Mouse (Mus musculus): Measurements from ENCODE around the gene Trim37. TPM values are rescaled to one million over a fixed set of nuclear protein-coding genes. Genes with fewer than 3 reads are reported as not detected.

Gene Trim37
- polyA plus RNA-seq, 1 experiment = 16.0 TPM

DNA sequence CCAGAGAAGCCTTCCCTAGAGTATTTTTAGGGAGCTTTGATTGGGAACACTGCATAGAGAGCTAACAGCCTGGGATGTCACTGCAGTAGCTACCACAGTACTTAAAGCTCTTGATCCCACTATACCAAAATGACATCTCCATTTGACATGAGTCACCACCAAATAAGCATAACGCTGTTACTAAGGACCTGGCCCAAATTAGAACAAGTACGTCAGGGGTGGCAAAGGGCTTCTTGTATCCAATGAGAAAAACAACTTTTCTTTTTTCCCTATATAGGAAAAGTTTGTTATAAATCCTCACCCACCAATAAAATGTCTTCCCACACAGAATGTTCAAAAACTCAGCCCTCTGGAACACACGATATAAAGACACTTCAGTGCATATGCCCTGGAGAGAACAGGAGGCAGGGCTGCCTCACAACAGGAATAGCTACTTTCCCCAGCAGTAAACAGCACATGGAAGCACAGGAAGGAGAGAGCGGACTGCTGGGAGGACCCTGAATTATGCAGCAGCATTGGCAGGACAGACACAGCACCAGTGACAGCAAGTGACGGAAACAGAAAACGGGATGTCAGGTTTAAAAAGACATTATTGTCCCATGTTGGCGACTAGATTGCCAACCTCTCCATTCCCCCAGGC, 112.1 kb downstream of the Trim37 start:
- Histone ChIP-seq H3K27ac (ENCODE audit: control insufficient read depth, insufficient read depth, low read depth, low read length, poor library complexity) (no peak overlapping the region), H3K4me1 (ENCODE audit: control insufficient read depth, insufficient read depth, low read length) (no peaks in the 10 kb centered on the region), H3K4me3 (replicated peaks; ENCODE audit: control insufficient read depth, low read depth, low read length) (no peak overlapping the region)
- 91% methylated on average over 7 of the region's 7 CpGs for WGBS
- TF ChIP-seq POLR2A (IDR thresholded peaks at IDR 0.05; ENCODE audit: borderline replicate concordance, control insufficient read depth, low read depth, low read length) (no peak), CTCF (IDR thresholded peaks at IDR 0.05; ENCODE audit: control insufficient read depth, insufficient read depth, low read length) (no peak)

DNA sequence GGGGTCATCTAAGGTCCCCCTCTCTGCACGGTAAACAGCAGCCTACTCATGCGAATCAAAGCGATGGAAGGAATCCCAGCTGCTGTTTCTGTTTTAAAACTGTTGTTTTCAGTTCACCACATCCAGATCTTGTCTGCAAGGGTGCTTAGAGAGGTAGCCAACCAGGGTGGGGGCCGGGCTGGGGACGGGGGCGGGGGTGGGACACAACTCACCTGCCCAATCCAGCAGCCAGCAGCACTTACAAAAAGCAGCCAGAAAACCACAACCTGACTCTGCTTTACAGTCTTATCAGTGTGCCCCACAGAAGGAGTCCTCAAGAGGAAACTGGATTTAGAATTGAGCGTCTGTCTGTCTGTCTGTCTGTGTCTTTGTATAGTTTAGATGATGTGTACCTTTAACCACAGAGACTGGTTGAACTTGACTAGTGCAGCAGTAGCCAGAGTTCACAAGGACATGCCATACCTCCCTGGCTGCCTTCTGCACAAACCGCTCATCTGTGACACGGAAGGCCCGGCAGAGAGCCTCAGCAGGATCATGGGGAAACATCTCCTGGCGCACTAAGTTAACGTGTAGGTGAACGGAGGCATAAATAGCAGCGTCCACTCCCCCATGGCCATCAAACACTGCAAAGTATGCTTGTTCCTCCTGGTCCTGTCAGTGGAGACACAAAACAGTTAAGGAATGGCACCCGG, 113.4 kb downstream of the Trim37 start:
- no peak overlapping the region for H3K4me3 ChIP-seq (replicated peaks; ENCODE audit: control insufficient read depth, low read depth, low read length)
- H3K27ac ChIP-seq (ENCODE audit: control insufficient read depth, insufficient read depth, low read depth, low read length, poor library complexity) = no peak overlapping the region
- TF ChIP-seq CTCF (IDR thresholded peaks at IDR 0.05; ENCODE audit: control insufficient read depth, insufficient read depth, low read length) (no peak), POLR2A (IDR thresholded peaks at IDR 0.05; ENCODE audit: borderline replicate concordance, control insufficient read depth, low read depth, low read length) (no peak)
- no peaks in the 10 kb centered on the region for H3K4me1 ChIP-seq (ENCODE audit: control insufficient read depth, insufficient read depth, low read length)
- 76% methylated on average over 15 of the region's 15 CpGs for WGBS

DNA sequence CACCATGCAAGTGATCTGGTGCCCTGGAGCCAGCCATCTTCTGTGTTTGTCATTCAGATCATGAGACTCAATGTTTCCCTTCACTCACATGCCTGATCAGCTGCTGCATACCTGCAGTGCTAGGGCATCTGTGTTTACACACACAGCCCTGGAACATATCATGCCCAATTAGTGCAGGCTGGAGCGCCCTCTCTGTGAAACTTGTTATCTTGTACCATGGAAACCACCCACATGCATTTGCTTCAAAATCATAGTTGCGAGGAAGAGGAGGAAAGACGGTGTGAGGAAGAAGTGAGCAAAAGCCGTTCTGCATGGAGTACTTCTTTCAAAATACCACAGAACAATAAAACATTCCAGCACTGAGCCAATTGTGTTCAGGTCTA, 113.9 kb downstream of the Trim37 start:
- 76% methylated on average over 4 of the region's 4 CpGs for WGBS
- H3K4me1 ChIP-seq (ENCODE audit: control insufficient read depth, insufficient read depth, low read length) = no peaks in the 10 kb centered on the region
- TF ChIP-seq POLR2A (IDR thresholded peaks at IDR 0.05; ENCODE audit: borderline replicate concordance, control insufficient read depth, low read depth, low read length) = no peak
- TF ChIP-seq CTCF (IDR thresholded peaks at IDR 0.05; ENCODE audit: control insufficient read depth, insufficient read depth, low read length) = no peak
- no peak overlapping the region for H3K4me3 ChIP-seq (replicated peaks; ENCODE audit: control insufficient read depth, low read depth, low read length)
- no peak overlapping the region for H3K27ac ChIP-seq (ENCODE audit: control insufficient read depth, insufficient read depth, low read depth, low read length, poor library complexity)

DNA sequence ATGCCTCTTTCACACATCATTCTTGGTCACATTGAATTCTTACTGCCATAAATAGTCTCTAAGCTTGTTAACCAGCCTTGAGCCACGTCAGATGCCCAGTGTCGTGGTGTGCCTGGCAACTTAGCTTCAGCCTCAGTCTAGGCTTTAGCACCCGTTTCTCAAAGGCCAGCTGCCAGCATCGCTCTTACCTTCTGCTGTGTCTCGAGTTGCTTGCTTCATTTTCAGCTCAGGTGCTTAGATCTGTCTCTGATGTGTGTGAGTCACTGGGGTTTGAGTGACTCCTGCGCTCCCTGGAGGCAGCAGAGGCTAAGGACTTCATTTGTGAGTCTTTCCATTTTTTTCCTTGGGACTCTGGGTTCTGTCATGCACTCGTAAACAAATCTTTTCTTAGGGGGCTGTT, 114.4 kb downstream of the Trim37 start:
- 85% methylated on average over 7 of the region's 7 CpGs for WGBS
- TF ChIP-seq POLR2A (IDR thresholded peaks at IDR 0.05; ENCODE audit: borderline replicate concordance, control insufficient read depth, low read depth, low read length) (no peak), CTCF (IDR thresholded peaks at IDR 0.05; ENCODE audit: control insufficient read depth, insufficient read depth, low read length) (no peak)
- no peak overlapping the region for H3K4me3 ChIP-seq (replicated peaks; ENCODE audit: control insufficient read depth, low read depth, low read length)
- H3K4me1 ChIP-seq (ENCODE audit: control insufficient read depth, insufficient read depth, low read length) = no peaks in the 10 kb centered on the region
- H3K27ac ChIP-seq (ENCODE audit: control insufficient read depth, insufficient read depth, low read depth, low read length, poor library complexity) = no peak overlapping the region

DNA sequence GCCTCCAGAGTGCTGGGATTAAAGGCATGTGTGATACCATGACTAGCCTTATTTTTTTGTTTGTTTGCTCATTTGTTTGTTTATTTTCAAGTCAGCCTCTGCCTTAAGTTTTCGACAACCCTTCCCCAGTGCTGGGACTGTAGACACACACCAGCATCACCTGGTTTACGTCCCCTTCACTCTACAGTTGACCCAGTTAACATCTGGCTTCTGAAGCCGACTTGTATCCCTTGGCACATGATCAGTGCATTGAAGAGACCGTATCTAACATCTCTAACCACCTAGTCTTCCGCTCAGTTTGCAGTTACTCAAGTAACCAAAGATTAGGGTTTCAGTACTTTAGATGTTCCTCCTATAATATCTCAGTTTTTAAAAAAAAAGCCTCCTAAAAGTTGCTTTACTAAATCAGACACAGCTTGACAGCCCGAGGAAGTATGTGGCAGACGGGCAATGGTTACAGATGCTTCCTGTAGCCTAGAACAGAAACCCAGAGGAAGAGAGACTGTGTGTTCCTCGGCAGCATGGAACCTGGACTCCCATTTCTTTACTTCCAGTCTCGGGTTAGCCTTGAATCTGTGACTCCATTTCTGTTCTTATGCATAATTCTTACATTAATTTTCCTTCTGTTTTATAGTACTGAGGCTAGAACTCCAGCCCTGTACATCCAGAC, 118.4 kb downstream of the Trim37 start:
- Histone ChIP-seq H3K4me1 (ENCODE audit: control insufficient read depth, insufficient read depth, low read length) (no peaks in the 10 kb centered on the region), H3K4me3 (replicated peaks; ENCODE audit: control insufficient read depth, low read depth, low read length) (no peak overlapping the region), H3K27ac (ENCODE audit: control insufficient read depth, insufficient read depth, low read depth, low read length, poor library complexity) (no peak overlapping the region)
- no peak for TF ChIP-seq CTCF (IDR thresholded peaks at IDR 0.05; ENCODE audit: control insufficient read depth, insufficient read depth, low read length)
- TF ChIP-seq POLR2A (IDR thresholded peaks at IDR 0.05; ENCODE audit: borderline replicate concordance, control insufficient read depth, low read depth, low read length) = no peak
- WGBS = 14% methylated on average over 9 of the region's 9 CpGs

DNA sequence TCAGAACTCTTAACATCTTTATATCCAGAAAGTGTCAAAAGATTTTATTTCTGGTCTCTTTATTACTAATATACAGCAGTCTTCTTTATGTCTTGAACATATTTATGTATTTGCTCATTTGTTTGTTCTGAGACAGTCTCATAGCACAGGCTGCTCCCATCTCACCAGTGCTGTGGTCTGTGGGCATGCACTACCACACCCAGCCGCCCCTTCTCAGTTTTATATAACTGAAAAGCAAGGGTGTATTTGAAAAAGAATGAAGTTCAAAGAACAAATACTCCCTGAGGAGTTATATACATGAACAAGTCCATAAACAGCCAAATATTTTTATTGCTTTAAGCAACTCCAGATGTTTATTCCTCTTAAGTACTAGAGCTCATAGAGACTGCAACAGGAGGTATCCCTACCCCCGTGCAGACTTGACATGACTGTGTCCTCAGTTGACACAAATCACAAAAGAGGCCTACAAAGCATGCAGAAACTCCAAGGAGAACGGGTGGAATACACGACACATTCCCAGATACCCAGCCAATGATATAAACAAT, 119.3 kb downstream of the Trim37 start:
- 69% methylated on average over 4 of the region's 4 CpGs for WGBS
- H3K4me1 ChIP-seq (ENCODE audit: control insufficient read depth, insufficient read depth, low read length) = no peaks in the 10 kb centered on the region

GRCm38 (mm10) chr11:87246724-87247493, 120.0 kb downstream of the Trim37 start:
- WGBS = 75% methylated on average over 9 of the region's 9 CpGs
- H3K27ac ChIP-seq (ENCODE audit: control insufficient read depth, insufficient read depth, low read depth, low read length, poor library complexity) = no peak overlapping the region
- no peak overlapping the region for H3K4me3 ChIP-seq (replicated peaks; ENCODE audit: control insufficient read depth, low read depth, low read length)
- TF ChIP-seq POLR2A (IDR thresholded peaks at IDR 0.05; ENCODE audit: borderline replicate concordance, control insufficient read depth, low read depth, low read length) (no peak), CTCF (IDR thresholded peaks at IDR 0.05; ENCODE audit: control insufficient read depth, insufficient read depth, low read length) (no peak)
- H3K4me1 ChIP-seq (ENCODE audit: control insufficient read depth, insufficient read depth, low read length) = no peaks in the 10 kb centered on the region

More for the DNA sequence above, 119.3 kb downstream of the Trim37 start:
- no peak overlapping the region for H3K27ac ChIP-seq (ENCODE audit: control insufficient read depth, insufficient read depth, low read depth, low read length, poor library complexity)
- no peak for TF ChIP-seq POLR2A (IDR thresholded peaks at IDR 0.05; ENCODE audit: borderline replicate concordance, control insufficient read depth, low read depth, low read length)
- TF ChIP-seq CTCF (IDR thresholded peaks at IDR 0.05; ENCODE audit: control insufficient read depth, insufficient read depth, low read length) = no peak
- H3K4me3 ChIP-seq (replicated peaks; ENCODE audit: control insufficient read depth, low read depth, low read length) = no peak overlapping the region

Data from bone marrow, adult 2 months (tissue).